Mouse (Mus musculus): ENCODE data around the gene Olfr18.
"Not testable (repeated sequence)": the region's sequence is repeated elsewhere in the genome, so short reads cannot be mapped to it uniquely, and the experiment has no call there.

Olfr18 gene

DNA sequence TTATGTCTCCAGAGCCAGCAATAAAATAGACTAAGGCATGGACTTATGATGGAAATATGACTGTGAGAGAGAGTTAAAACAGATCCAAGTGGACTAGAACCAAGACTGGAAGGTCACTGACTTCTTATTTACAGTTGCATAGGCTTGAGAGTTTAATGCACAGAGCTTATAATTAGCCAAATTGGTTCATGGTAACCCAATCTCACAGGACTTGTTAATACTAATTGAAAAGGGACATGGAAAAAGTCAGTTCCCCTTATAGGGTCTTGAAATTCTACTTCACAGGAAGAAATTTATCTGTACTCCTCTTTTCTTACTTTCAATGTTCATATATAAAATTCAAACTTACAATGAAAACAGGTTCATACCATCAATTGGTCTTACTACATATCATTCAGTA is at the start of gene Olfr18:
TSS of gene Olfr18 (minus strand) at position 101 of the 400 bp plus-strand sequence.
- no peak for DNase-seq (ENCODE audit: low spot score)

- no peak for DNase-seq (ENCODE audit: low spot score)
Measured at GRCm38 (mm10) chr9:20385343-20385703, 49.4 kb upstream of the Olfr18 start.

- DNase-seq (ENCODE audit: low spot score): peak; percentile 93
Measured at GRCm38 (mm10) chr9:20384532-20385342, 48.8 kb upstream of the Olfr18 start, which contains the start of gene Zfp560. TSS of gene Zfp560 (minus strand) at chr9:20385177.

GRCm38 (mm10) chr9:20383659-20384058 is 47.8 kb upstream of the Olfr18 start:
- DNase-seq (ENCODE audit: low spot score): no peak

DNA sequence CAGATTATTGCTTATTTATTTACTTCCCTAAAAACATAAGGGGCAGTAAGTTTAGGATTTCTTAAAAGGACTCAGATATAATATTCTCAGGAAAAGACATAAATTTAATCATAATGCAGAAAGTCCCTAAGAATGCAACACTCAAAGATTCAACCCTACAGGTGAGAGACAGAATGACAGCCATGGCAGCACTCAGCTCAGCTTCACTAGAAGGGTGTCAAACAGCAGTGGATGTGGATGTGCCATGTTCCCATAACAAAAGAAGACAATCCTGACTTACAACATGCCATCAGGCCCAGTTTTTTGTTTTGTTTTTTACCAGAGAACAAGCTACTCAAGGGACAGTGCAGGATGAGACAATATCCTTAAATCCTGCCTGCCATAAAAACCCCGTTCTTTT is 38.8 kb upstream of the Olfr18 start:
- no peak for DNase-seq (ENCODE audit: low spot score)

- DNase-seq (ENCODE audit: low spot score): no peak
Measured at GRCm38 (mm10) chr9:20367311-20367710, 31.4 kb upstream of the Olfr18 start.

GRCm38 (mm10) chr9:20348501-20348900 is 12.6 kb upstream of the Olfr18 start:
- no peak for DNase-seq (ENCODE audit: low spot score)

DNA sequence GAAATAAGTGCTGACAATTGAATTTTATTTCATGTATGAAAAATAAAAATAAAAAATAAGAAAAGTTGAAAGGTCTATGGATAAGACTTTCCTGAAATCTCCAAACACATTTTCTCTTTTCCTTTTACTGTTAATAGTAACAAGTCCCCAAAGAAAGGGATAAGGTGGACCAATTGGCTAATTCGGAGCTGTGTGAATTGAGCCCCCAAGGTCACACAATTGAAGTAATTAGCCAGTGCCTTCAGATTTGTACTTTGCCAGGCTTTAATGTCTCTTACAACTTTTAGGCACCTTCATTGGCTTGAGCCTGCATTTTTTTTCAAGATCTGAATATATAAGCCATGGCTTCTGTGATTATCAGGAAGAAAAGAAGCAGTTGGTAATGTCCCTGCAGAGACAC is 37.7 kb downstream of the Olfr18 start, which contains the start of gene Olfr873:
TSS of gene Olfr873 (plus strand) at position 301 of the 400 bp plus-strand sequence.
- no peak for DNase-seq (ENCODE audit: low spot score)

GRCm38 (mm10) chr9:20295562-20295961 is 40.3 kb downstream of the Olfr18 start:
- DNase-seq (ENCODE audit: low spot score): not testable (repeated sequence)

GRCm38 (mm10) chr9:20282051-20282450 is 53.8 kb downstream of the Olfr18 start, which contains the start of gene Olfr39:
TSS of gene Olfr39 (plus strand) at chr9:20282351.
- DNase-seq (ENCODE audit: low spot score): no peak
